Mouse (Mus musculus): Measurements from ENCODE around the gene Trit1. TPM values are rescaled to one million over a fixed set of nuclear protein-coding genes. Genes with fewer than 3 reads are reported as not detected.
A peak's percentile ranks its signal among the peaks of the same experiment; 100 is the strongest.

The Trit1 gene
- total and polyA plus RNA-seq, 2 experiments, result 4.3 to 11.2 TPM

- Histone ChIP-seq H3K79me2 (ENCODE audit: control insufficient read depth, insufficient read depth, low read length) (no peaks in the 10 kb centered on the region), H3K4me3 (ENCODE audit: insufficient read depth, low read depth, low read length) (no peak overlapping the region), H3K4me1 (ENCODE audit: control insufficient read depth, insufficient read depth, low read length) (peaks cover 29% of the 10 kb centered on the region), H3K27me3 (ENCODE audit: control insufficient read depth, insufficient read depth, low read length) (no peaks in the 10 kb centered on the region), H3K36me3 (ENCODE audit: control insufficient read depth, insufficient read depth, low read length) (no peaks in the 10 kb centered on the region), H3K27ac (replicated peaks; ENCODE audit: insufficient read depth, low read depth, low read length) (peak overlapping the region; percentile 52), H3K9ac (ENCODE audit: low read depth, low read length) (0 out of 2 replicates have a peak overlapping the region, but pooled peaks have one; percentile 45)
- WGBS, result 27% methylated on average over 4 of the region's 4 CpGs
- peak; percentile 78 for DNase-seq (ENCODE audit: extremely low read depth, low read depth, low spot score)
- TF ChIP-seq CTCF (IDR thresholded peaks at IDR 0.05; ENCODE audit: low read depth, low read length) (no peak), POLR2A (IDR thresholded peaks at IDR 0.05; ENCODE audit: extremely low read depth, insufficient read depth, low read length) (no peak)
Measured at GRCm38 (mm10) chr4:122976885-122977284, 39.5 kb upstream of the Trit1 start.

- Histone ChIP-seq H3K27me3 (ENCODE audit: control insufficient read depth, insufficient read depth, low read length) (peaks cover 6% of the 10 kb centered on the region; the same call in 1 of the 2 replicates), H3K4me1 (ENCODE audit: control insufficient read depth, insufficient read depth, low read length) (peaks cover 27% of the 10 kb centered on the region), H3K9ac (ENCODE audit: low read depth, low read length) (no peak overlapping the region), H3K79me2 (ENCODE audit: control insufficient read depth, insufficient read depth, low read length) (no peaks in the 10 kb centered on the region), H3K27ac (replicated peaks; ENCODE audit: insufficient read depth, low read depth, low read length) (peak overlapping the region; percentile 86), H3K4me3 (ENCODE audit: insufficient read depth, low read depth, low read length) (no peak overlapping the region), H3K36me3 (ENCODE audit: control insufficient read depth, insufficient read depth, low read length) (no peaks in the 10 kb centered on the region)
- peak; percentile 98 for DNase-seq (ENCODE audit: extremely low read depth, low read depth, low spot score)
- no peak for TF ChIP-seq POLR2A (IDR thresholded peaks at IDR 0.05; ENCODE audit: extremely low read depth, insufficient read depth, low read length)
- TF ChIP-seq CTCF (IDR thresholded peaks at IDR 0.05; ENCODE audit: low read depth, low read length), result no peak
- WGBS, result 9% methylated on average over 2 of the region's 2 CpGs
Measured at GRCm38 (mm10) chr4:122978850-122979249, 37.5 kb upstream of the Trit1 start.

- Histone ChIP-seq H3K4me3 (ENCODE audit: insufficient read depth, low read depth, low read length) (no peak overlapping the region), H3K36me3 (ENCODE audit: control insufficient read depth, insufficient read depth, low read length) (no peaks in the 10 kb centered on the region), H3K27ac (replicated peaks; ENCODE audit: insufficient read depth, low read depth, low read length) (peak overlapping the region; percentile 86), H3K27me3 (ENCODE audit: control insufficient read depth, insufficient read depth, low read length) (peaks cover 6% of the 10 kb centered on the region; the same call in 1 of the 2 replicates), H3K4me1 (ENCODE audit: control insufficient read depth, insufficient read depth, low read length) (peaks cover 27% of the 10 kb centered on the region), H3K9ac (ENCODE audit: low read depth, low read length) (peak overlapping the region; percentile 39; the same call in 1 of the 2 replicates), H3K79me2 (ENCODE audit: control insufficient read depth, insufficient read depth, low read length) (no peaks in the 10 kb centered on the region)
- TF ChIP-seq CTCF (IDR thresholded peaks at IDR 0.05; ENCODE audit: low read depth, low read length) (no peak), POLR2A (IDR thresholded peaks at IDR 0.05; ENCODE audit: extremely low read depth, insufficient read depth, low read length) (no peak)
- 18% methylated on average over 3 of the region's 3 CpGs for WGBS
- DNase-seq (ENCODE audit: extremely low read depth, low read depth, low spot score), result peak; percentile 99
Measured at GRCm38 (mm10) chr4:122979826-122980225, 36.6 kb upstream of the Trit1 start.

- no peak for TF ChIP-seq POLR2A (IDR thresholded peaks at IDR 0.05; ENCODE audit: extremely low read depth, insufficient read depth, low read length)
- TF ChIP-seq CTCF (IDR thresholded peaks at IDR 0.05; ENCODE audit: low read depth, low read length), result no peak
- H3K27ac ChIP-seq (replicated peaks; ENCODE audit: insufficient read depth, low read depth, low read length), result peak overlapping the region; percentile 68
- peaks cover 27% of the 10 kb centered on the region for H3K4me1 ChIP-seq (ENCODE audit: control insufficient read depth, insufficient read depth, low read length)
- no peaks in the 10 kb centered on the region for H3K36me3 ChIP-seq (ENCODE audit: control insufficient read depth, insufficient read depth, low read length)
- peak overlapping the region; percentile 51 for H3K9ac ChIP-seq (ENCODE audit: low read depth, low read length)
- H3K4me3 ChIP-seq (ENCODE audit: insufficient read depth, low read depth, low read length), result no peak overlapping the region
- WGBS, result 71% methylated on average over 2 of the region's 2 CpGs
- peaks cover 6% of the 10 kb centered on the region; the same call in 1 of the 2 replicates for H3K27me3 ChIP-seq (ENCODE audit: control insufficient read depth, insufficient read depth, low read length)
- peak; percentile 68 for DNase-seq (ENCODE audit: extremely low read depth, low read depth, low spot score)
- H3K79me2 ChIP-seq (ENCODE audit: control insufficient read depth, insufficient read depth, low read length), result no peaks in the 10 kb centered on the region
Measured at GRCm38 (mm10) chr4:122980684-122981083, 35.7 kb upstream of the Trit1 start.

GRCm38 (mm10) chr4:122981238-122981637 is 35.2 kb upstream of the Trit1 start:
- H3K79me2 ChIP-seq (ENCODE audit: control insufficient read depth, insufficient read depth, low read length), result no peaks in the 10 kb centered on the region
- DNase-seq (ENCODE audit: extremely low read depth, low read depth, low spot score), result peak; percentile 88
- 60% methylated on average over 7 of the region's 7 CpGs for WGBS
- no peak overlapping the region for H3K27ac ChIP-seq (replicated peaks; ENCODE audit: insufficient read depth, low read depth, low read length)
- TF ChIP-seq POLR2A (IDR thresholded peaks at IDR 0.05; ENCODE audit: extremely low read depth, insufficient read depth, low read length), result no peak
- TF ChIP-seq CTCF (IDR thresholded peaks at IDR 0.05; ENCODE audit: low read depth, low read length), result no peak
- no peaks in the 10 kb centered on the region for H3K36me3 ChIP-seq (ENCODE audit: control insufficient read depth, insufficient read depth, low read length)
- H3K27me3 ChIP-seq (ENCODE audit: control insufficient read depth, insufficient read depth, low read length), result peaks cover 6% of the 10 kb centered on the region; the same call in 1 of the 2 replicates
- no peak overlapping the region for H3K9ac ChIP-seq (ENCODE audit: low read depth, low read length)
- no peak overlapping the region for H3K4me3 ChIP-seq (ENCODE audit: insufficient read depth, low read depth, low read length)
- peaks cover 27% of the 10 kb centered on the region for H3K4me1 ChIP-seq (ENCODE audit: control insufficient read depth, insufficient read depth, low read length)

- Histone ChIP-seq H3K9ac (ENCODE audit: low read depth, low read length) (no peak overlapping the region), H3K4me1 (ENCODE audit: control insufficient read depth, insufficient read depth, low read length) (peaks cover 25% of the 10 kb centered on the region), H3K4me3 (ENCODE audit: insufficient read depth, low read depth, low read length) (no peak overlapping the region), H3K79me2 (ENCODE audit: control insufficient read depth, insufficient read depth, low read length) (no peaks in the 10 kb centered on the region), H3K27me3 (ENCODE audit: control insufficient read depth, insufficient read depth, low read length) (peaks cover 9% of the 10 kb centered on the region; the same call in 1 of the 2 replicates), H3K36me3 (ENCODE audit: control insufficient read depth, insufficient read depth, low read length) (no peaks in the 10 kb centered on the region), H3K27ac (replicated peaks; ENCODE audit: insufficient read depth, low read depth, low read length) (no peak overlapping the region)
- WGBS, result 87% methylated on average over 3 of the region's 3 CpGs
- no peak for DNase-seq (ENCODE audit: extremely low read depth, low read depth, low spot score)
- TF ChIP-seq POLR2A (IDR thresholded peaks at IDR 0.05; ENCODE audit: extremely low read depth, insufficient read depth, low read length), result no peak
- TF ChIP-seq CTCF (IDR thresholded peaks at IDR 0.05; ENCODE audit: low read depth, low read length), result no peak
Measured at GRCm38 (mm10) chr4:122981930-122982329, 34.5 kb upstream of the Trit1 start.
